Mouse (Mus musculus): ENCODE results near the gene Ubald1.

Ubald1 gene

GRCm38 (mm10) chr16:4880136-4880825, at the start of gene Ubald1:
TSS of gene Ubald1 (minus strand) at chr16:4880315.
- peak; percentile 100 for DNase-seq (ENCODE audit: low spot score)

- no peak for DNase-seq (ENCODE audit: low spot score)
These were observed 48.4 kb upstream of the Ubald1 start for GRCm38 (mm10) chr16:4928474-4928873.

GRCm38 (mm10) chr16:4927967-4928366, 47.9 kb upstream of the Ubald1 start:
- no peak for DNase-seq (ENCODE audit: low spot score)

GRCm38 (mm10) chr16:4923996-4924395, 43.9 kb upstream of the Ubald1 start:
- DNase-seq (ENCODE audit: low spot score) = no peak

GRCm38 (mm10) chr16:4922481-4922880, 42.4 kb upstream of the Ubald1 start:
- no peak for DNase-seq (ENCODE audit: low spot score)

- DNase-seq (ENCODE audit: low spot score) = no peak
These were observed 40.4 kb upstream of the Ubald1 start for GRCm38 (mm10) chr16:4920556-4920955.

GRCm38 (mm10) chr16:4916608-4917007, 36.5 kb upstream of the Ubald1 start:
- DNase-seq (ENCODE audit: low spot score) = no peak

GRCm38 (mm10) chr16:4915931-4916330, 35.8 kb upstream of the Ubald1 start:
- no peak for DNase-seq (ENCODE audit: low spot score)

GRCm38 (mm10) chr16:4913783-4914735, 33.9 kb upstream of the Ubald1 start:
- DNase-seq (ENCODE audit: low spot score) = peak; percentile 90

- DNase-seq (ENCODE audit: low spot score) = peak; percentile 72
These were observed 33.0 kb upstream of the Ubald1 start for GRCm38 (mm10) chr16:4912907-4913782.

- DNase-seq (ENCODE audit: low spot score) = no peak
These were observed 32.0 kb upstream of the Ubald1 start for GRCm38 (mm10) chr16:4912074-4912648.

GRCm38 (mm10) chr16:4910758-4911157, 30.6 kb upstream of the Ubald1 start:
- DNase-seq (ENCODE audit: low spot score) = no peak

GRCm38 (mm10) chr16:4909745-4910144, 29.6 kb upstream of the Ubald1 start:
- DNase-seq (ENCODE audit: low spot score) = no peak

GRCm38 (mm10) chr16:4907972-4908371, 27.9 kb upstream of the Ubald1 start:
- DNase-seq (ENCODE audit: low spot score) = no peak

GRCm38 (mm10) chr16:4907386-4907785, 27.3 kb upstream of the Ubald1 start:
- peak; percentile 86 for DNase-seq (ENCODE audit: low spot score)

GRCm38 (mm10) chr16:4906559-4906958, 26.4 kb upstream of the Ubald1 start:
- DNase-seq (ENCODE audit: low spot score) = no peak

GRCm38 (mm10) chr16:4905591-4905990, 25.5 kb upstream of the Ubald1 start:
- DNase-seq (ENCODE audit: low spot score) = no peak

- no peak for DNase-seq (ENCODE audit: low spot score)
These were observed 24.8 kb upstream of the Ubald1 start for GRCm38 (mm10) chr16:4904878-4905277.

- no peak for DNase-seq (ENCODE audit: low spot score)
These were observed 23.5 kb upstream of the Ubald1 start for GRCm38 (mm10) chr16:4903491-4904102.

GRCm38 (mm10) chr16:4902390-4902789, 22.3 kb upstream of the Ubald1 start:
- DNase-seq (ENCODE audit: low spot score) = no peak

- DNase-seq (ENCODE audit: low spot score) = no peak
These were observed 21.1 kb upstream of the Ubald1 start for GRCm38 (mm10) chr16:4901167-4901566.
